Mouse (Mus musculus): ENCODE results near the gene Hip1.

Hip1 gene

GRCm38 (mm10) chr5:135362572-135362971, 182.3 kb downstream of the Hip1 start:
- DNase-seq = no peak

- DNase-seq = no peak
These were observed 185.1 kb downstream of the Hip1 start for GRCm38 (mm10) chr5:135359772-135360171.

- no peak for DNase-seq
These were observed 187.4 kb downstream of the Hip1 start for GRCm38 (mm10) chr5:135357556-135357955.
